Mouse (Mus musculus): ENCODE measurements around the gene 9230112D13Rik.

DNA sequence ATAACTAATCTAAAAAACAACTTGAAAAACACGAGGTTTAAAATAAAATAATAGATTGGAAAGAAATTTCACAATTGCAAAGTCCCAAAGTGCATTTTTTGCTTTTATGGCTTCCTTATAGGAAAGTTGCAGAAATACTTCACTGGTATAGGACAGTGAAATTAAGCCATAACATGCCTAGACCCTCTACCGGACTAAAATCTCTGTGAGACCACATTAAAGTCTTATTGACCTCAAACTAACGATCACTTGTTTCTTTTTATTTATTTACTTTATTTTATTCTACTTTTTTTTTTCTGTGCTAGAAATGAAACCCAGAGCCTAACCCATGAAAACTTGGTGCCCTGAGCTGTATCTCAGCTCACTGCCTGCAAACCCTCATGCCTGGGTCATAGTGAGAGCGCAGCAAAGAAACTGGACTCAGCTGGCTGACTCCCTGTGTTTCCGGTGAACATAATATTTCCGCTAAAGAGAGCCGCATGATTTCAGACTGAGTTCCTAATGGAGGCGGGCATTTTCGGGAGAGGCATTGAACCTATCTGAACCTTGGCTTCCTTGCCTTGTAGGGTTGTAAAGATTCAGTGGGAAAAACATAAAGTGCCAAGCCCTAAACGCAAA, 5.5 kb downstream of the 9230112D13Rik start:
- TF ChIP-seq MXI1 (IDR thresholded peaks at IDR 0.05; ENCODE audit: low read depth, low read length), result no peak
- TF ChIP-seq GABPA (IDR thresholded peaks at IDR 0.05; ENCODE audit: low read depth, low read length), result no peak
- TF ChIP-seq POLR2AphosphoS2 (IDR thresholded peaks at IDR 0.05; ENCODE audit: low read length), result no peak
- TF ChIP-seq CTCF (IDR thresholded peaks at IDR 0.05 in 2 of 3, conservative IDR thresholded peaks at IDR 0.05 in 1 of 3; ENCODE audit: control insufficient read depth in 1 of 3, insufficient read depth in 1 of 3, low read depth in 2 of 3, low read length in 3 of 3, poor library complexity in 1 of 3, severe bottlenecking in 1 of 3), result no peak
- no peak for TF ChIP-seq POLR2A (IDR thresholded peaks at IDR 0.05; ENCODE audit: control insufficient read depth in 1 of 2, insufficient read depth in 1 of 2, low read depth in 1 of 2, low read length in 2 of 2, poor library complexity in 1 of 2)
- no peak for TF ChIP-seq MAX (IDR thresholded peaks at IDR 0.05; ENCODE audit: low read length)
- no peak for TF ChIP-seq POLR2AphosphoS5 (IDR thresholded peaks at IDR 0.05; ENCODE audit: borderline replicate concordance, low read depth, low read length)
- TF ChIP-seq MAZ (IDR thresholded peaks at IDR 0.05; ENCODE audit: low read depth, low read length), result no peak
- TF ChIP-seq JUND (IDR thresholded peaks at IDR 0.05; ENCODE audit: low read depth, low read length), result no peak
